Mouse (Mus musculus) left cerebral cortex, postnatal 25 days (tissue): ENCODE data around the gene 2210011C24Rik. TPM values are rescaled to one million over a fixed set of nuclear protein-coding genes. Genes with fewer than 3 reads are reported as not detected.

Experiments used
- DNase-seq, 2 experiments: peaks; one replicate each; pipeline ENCODE4 v3.0.0; 2022; ENCODE audit warnings: low spot score in 2 of 2, mixed read lengths in 1 of 2
- intact Hi-C: fragments of 180-260 bp; cut with DNase I; formaldehyde crosslinking; loops from one replicate; pipeline ENCODE4 v1.15.1; 2025
- microRNA-seq, 2 experiments: library from miRNA; unstranded; fragments of <30 nt; microRNA quantifications; one replicate each; pipeline ENCODE4 v1.2.0; 2022
- total RNA-seq, 2 experiments: library from RNA; stranded (reverse); gene quantifications; 2 replicates each; pipeline ENCODE4 v1.2.3; 2021

The 2210011C24Rik gene
- total RNA-seq, 2 experiments from 2014 or later: 1.3 to 2.1 TPM

DNA sequence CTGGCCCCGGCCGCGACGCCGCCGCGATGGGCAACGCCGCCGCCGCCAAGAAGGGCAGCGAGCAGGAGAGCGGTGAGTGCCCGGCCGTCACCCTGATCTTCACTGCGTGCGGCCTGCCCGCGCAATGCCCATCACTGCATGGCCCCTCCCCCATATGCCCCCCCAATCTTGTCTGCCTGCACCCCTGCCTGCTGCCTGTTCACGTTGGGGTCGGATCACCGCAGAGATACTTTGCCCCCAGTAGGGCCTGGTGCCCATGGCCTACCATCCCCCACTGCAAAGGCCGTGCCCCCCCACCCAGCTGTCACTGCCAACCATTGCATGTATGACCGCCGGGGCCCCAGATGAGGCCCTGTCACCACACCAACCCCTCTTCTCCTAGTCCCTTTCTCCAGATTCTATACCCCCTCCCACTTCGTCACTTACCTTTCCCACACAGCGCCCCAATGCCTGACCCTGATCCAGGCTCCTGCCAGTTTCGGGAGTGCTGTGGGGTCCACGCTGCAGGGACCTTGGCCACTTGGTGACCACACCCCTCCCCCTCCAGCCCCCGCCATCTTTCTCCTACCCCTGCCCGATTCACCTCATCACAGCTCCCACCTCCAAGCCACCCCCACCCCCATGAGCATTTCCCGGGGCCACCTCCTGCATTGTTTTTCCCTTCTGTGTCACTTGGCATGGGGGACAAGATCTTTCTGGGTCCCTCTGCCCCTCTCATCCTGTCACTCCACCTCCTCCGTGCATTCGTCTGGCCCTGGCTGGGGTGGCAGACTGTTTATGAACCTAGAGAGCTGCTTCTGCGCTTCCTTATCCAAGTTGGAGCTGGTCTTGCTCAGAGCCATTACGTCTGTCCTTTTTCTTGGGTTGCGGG lies 38.6 kb downstream of the 2210011C24Rik start:
- DNase-seq: peak in 1 of 2 experiments; percentile 30
- intact Hi-C loops: loop anchor here (2.0 kb wide), 1 partner anchor 23 kb away; the partner anchor contains the start of gene Samd1

DNA sequence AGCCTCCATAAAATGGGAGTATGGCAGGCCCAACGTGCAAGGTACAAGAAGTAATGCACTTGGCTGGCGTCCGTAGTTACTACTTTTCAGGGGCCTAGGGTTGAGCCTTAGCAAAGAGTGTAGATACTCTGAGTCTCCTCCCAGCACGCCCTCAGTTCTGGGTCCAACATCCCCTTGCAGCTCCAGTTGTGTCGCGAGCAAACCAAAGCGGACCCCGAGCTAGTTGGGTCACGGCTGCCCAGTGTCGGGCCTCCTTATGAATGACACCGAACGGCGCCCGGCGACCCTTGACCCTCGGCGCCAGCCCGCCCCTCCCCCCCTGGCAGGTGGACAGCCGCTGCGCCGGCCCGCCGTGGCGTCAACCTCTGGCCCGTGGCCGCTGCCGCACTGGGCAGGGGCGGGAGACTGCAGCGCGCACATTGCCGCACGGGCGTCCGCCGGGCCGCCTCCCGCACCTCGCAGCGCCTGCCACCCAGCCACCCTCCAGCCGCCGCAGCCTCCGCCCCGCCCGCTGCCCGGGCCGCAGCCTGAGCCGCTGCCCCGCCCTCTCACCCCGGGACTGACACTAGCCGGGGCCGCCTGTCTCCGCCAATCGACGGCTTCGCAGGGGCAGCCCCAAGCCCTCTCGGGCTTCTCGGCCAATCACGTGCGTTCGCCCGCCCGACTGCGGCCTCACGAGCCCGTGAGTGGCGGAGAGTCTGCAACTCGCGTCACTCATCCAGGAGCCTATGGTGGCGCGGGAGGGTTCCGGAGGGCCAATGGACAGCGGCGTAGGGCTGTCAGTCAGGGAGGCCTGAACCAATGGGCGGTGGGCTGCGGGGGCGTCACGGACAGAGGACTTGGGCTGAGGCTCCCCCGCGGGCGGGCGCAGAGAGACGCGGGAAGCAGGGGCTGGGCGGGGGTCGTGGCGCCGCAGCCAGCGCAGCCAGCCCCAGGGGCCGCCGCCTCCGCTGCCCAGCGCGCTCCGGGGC lies 39.5 kb downstream of the 2210011C24Rik start, which contains the start of gene Prkaca:
Gene Prkaca, plus strand, starts transcription at position 844 of the 971 bp plus-strand sequence.
- DNase-seq: peak; percentile 99 to 100
- intact Hi-C loops: loop anchor here (2.0 kb wide), 1 partner anchor 24 kb away; the partner anchor contains the start of gene Samd1

GRCm38 (mm10) chr8:83971661-83972060 lies 40.3 kb downstream of the 2210011C24Rik start:
- intact Hi-C loops: loop anchor here (2.0 kb wide), 1 partner anchor 25 kb away; the partner anchor contains the start of gene Samd1
- DNase-seq: no peak

DNA sequence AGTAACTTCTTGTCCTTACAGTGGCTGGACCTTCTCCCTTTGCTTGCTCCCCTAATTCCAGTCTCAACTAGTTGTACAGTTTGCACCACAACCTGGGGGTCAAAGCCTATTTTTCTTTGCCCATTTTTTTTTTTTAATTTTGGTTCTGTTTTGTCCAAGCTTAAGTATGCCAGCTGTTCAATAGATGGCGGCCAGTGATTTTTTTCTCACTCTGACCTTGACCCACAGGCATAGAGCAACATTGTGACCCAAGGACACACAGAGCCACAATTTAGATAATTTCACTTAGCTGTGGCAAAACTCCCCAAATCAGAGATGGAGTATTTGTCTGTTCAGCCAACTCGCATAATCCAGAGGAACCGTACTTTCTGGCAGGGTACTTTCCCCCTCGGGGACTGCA lies 40.9 kb downstream of the 2210011C24Rik start:
- no peak for DNase-seq
- intact Hi-C loops: no loop called here

GRCm38 (mm10) chr8:83967701-83968100 lies 44.3 kb downstream of the 2210011C24Rik start:
- no peak for DNase-seq
- intact Hi-C loops: no loop called here

GRCm38 (mm10) chr8:83964015-83964765 lies 47.8 kb downstream of the 2210011C24Rik start:
- intact Hi-C loops: no loop called here

More at GRCm38 (mm10) chr8:83964015-83964765, 47.8 kb downstream of the 2210011C24Rik start:
- DNase-seq: no peak

Small RNA genes lying within 50 kb of the gene (microRNA-seq; reads per million reads assigned to microRNA genes)
- 1.3 to 3.5 reads per million in 2 experiments for gene Mir1199
- gene Mir8111: 4.7 to 5.4 reads per million in 2 experiments

Other genes with a start within 250 kb of the 2210011C24Rik start
- gene Adgrl1, start 112.1 kb downstream of the 2210011C24Rik start, total RNA-seq: 100 to 1,000 TPM; 415 to 434 TPM
- under 1 TPM; 0.32 to 0.41 TPM for gene Gm10644, start 57.0 kb downstream of the 2210011C24Rik start, total RNA-seq
- under 1 TPM; 0.60 to 0.73 TPM for gene Asf1b, start 56.7 kb downstream of the 2210011C24Rik start, total RNA-seq
- gene Prkaca, start 39.2 kb downstream of the 2210011C24Rik start, total RNA-seq: 100 to 1,000 TPM; 250 to 258 TPM
- gene Samd1, start 14.5 kb downstream of the 2210011C24Rik start, total RNA-seq: 10 to 100 TPM; 40.7 to 46.8 TPM
- gene 1700067K01Rik, start 10.7 kb downstream of the 2210011C24Rik start, total RNA-seq: under 1 TPM; 0.37 to 0.62 TPM
- 1 to 10 TPM; 1.2 to 1.4 TPM for gene Palm3, start 9.3 kb upstream of the 2210011C24Rik start, total RNA-seq
- gene Il27ra, start 30.4 kb upstream of the 2210011C24Rik start, total RNA-seq: under 1 TPM; 0.16 to 0.62 TPM
- gene Rln3, start 32.8 kb upstream of the 2210011C24Rik start, total RNA-seq: not detected
- gene Gm10643, start 53.0 kb upstream of the 2210011C24Rik start, total RNA-seq: 1 to 10 TPM; 3.4 to 4.2 TPM
- gene Rfx1, start 54.7 kb upstream of the 2210011C24Rik start, total RNA-seq: 10 to 100 TPM; 21.4 to 24.4 TPM
- gene Dcaf15, start 92.6 kb upstream of the 2210011C24Rik start, total RNA-seq: 10 to 100 TPM; 16.8 to 18.4 TPM
- gene Podnl1, start 113.8 kb upstream of the 2210011C24Rik start, total RNA-seq: not detected
- 10 to 100 TPM; 46.6 to 49.4 TPM for gene Cc2d1a, start 135.8 kb upstream of the 2210011C24Rik start, total RNA-seq
- gene 4930432K21Rik, start 135.9 kb upstream of the 2210011C24Rik start, total RNA-seq: 1 to 10 TPM; 1.4 to 1.6 TPM
- 1 to 10 TPM; 2.6 to 3.2 TPM for gene Nanos3, start 173.0 kb upstream of the 2210011C24Rik start, total RNA-seq
- gene Zswim4, start 224.9 kb upstream of the 2210011C24Rik start, total RNA-seq: 10 to 100 TPM; 13.0 to 13.9 TPM
- 100 to 1,000 TPM; 145 to 149 TPM for gene D8Ertd738e, start 237.5 kb upstream of the 2210011C24Rik start, total RNA-seq
- 10 to 100 TPM; 13.4 to 15.7 TPM for gene Mri1, start 245.2 kb upstream of the 2210011C24Rik start, total RNA-seq